8 mouse cellular contexts compared by ENCODE assay signal in genomic region chr15:30927632-30928031, GRCm38 (mm10).
DNase-seq lines count a peak whose midpoint lies in the region; ATAC-seq and TF ChIP-seq lines count a peak whose summit lies in the region.

No protein-coding gene starts in this region.

- H3K4me3 ChIP-seq in stomach, postnatal 0 days (ENCODE audit: low read depth, low read length): no peak overlapping the region

- ATAC-seq in Patski: no peak
- ATAC-seq in stomach, postnatal 0 days (ENCODE audit: low FRiP score, low TSS enrichment): no peak
- no peak for ATAC-seq in megakaryocyte-erythroid progenitor cell, adult 5-6 weeks (replicated peaks; ENCODE audit: low FRiP score, low TSS enrichment, poor library complexity, severe bottlenecking)

- peak; percentile 72 for TF ChIP-seq CTCF in Patski (IDR thresholded peaks at IDR 0.05)
- TF ChIP-seq CTCF in stomach, postnatal 0 days (IDR thresholded peaks at IDR 0.05; ENCODE audit: low read depth): peak; percentile 72

- H3K9me3 ChIP-seq in stomach, postnatal 0 days (ENCODE audit: control insufficient read depth, low read length): no peaks in the 10 kb centered on the region

- H3K4me2 ChIP-seq in stomach, postnatal 0 days (replicated peaks; ENCODE audit: low read depth): no peak overlapping the region

- H3K27me3 ChIP-seq in Patski: no peaks in the 10 kb centered on the region
- no peaks in the 10 kb centered on the region for H3K27me3 ChIP-seq in stomach, postnatal 0 days (ENCODE audit: control insufficient read depth, insufficient read depth, low read length)

- TF ChIP-seq EP300 in stomach, postnatal 0 days (optimal IDR thresholded peaks at IDR 0.05): no peak

- DNase-seq in cerebellum, postnatal 10 days: peak; percentile 72 to 75
- no peak for DNase-seq in cerebellum, adult 9-10 months
- DNase-seq in left cerebral cortex, postnatal 4 days: peak; percentile 48
- DNase-seq in left cerebral cortex, adult 9 months (ENCODE audit: low spot score in 2 of 2): no peak
- DNase-seq in Patski (ENCODE audit: low read depth, low spot score): no peak
- peak; percentile 44 for DNase-seq in heart, postnatal 4 days
- peak; percentile 21 for DNase-seq in stomach, postnatal 0 days (ENCODE audit: low spot score)

- no peaks in the 10 kb centered on the region for H3K4me1 ChIP-seq in stomach, postnatal 0 days (replicated peaks; ENCODE audit: control insufficient read depth, insufficient read depth)

- POLR2A ChIA-PET in Patski (lab: Charles Lee): no interaction called here

- 50% methylated on average over 7 of the region's 7 CpGs for WGBS in stomach, postnatal 0 days

- in situ Hi-C loops in Patski (cut with MboI; ENCODE audit: low pct_unique_long_range_greater_than_20kb): loop anchor here (5.0 to 10.0 kb wide), 3 partner anchors 225 to 507 kb away; no protein-coding TSS in a partner anchor

- H3K36me3 ChIP-seq in stomach, postnatal 0 days (ENCODE audit: control insufficient read depth, insufficient read depth, low read length): no peaks in the 10 kb centered on the region

- intact Hi-C loops in left cerebral cortex, postnatal 4 days (cut with DNase I): loop anchor here (10.0 kb wide), 1 partner anchor 337 kb away; no protein-coding TSS in a partner anchor

- no peak overlapping the region for H3K9ac ChIP-seq in stomach, postnatal 0 days (ENCODE audit: low read length)

- H3K27ac ChIP-seq in stomach, postnatal 0 days (replicated peaks): no peak overlapping the region

- CTCF ChIA-PET in Patski (lab: Charles Lee): interaction anchor here (0.6 to 1.5 kb wide), 10 partner anchors 13 to 519 kb away, joined by 3 to 11 read pairs (median 4); no protein-coding TSS in a partner anchor

Comparison
In these comparisons a context has a peak if more than half of its experiments do, and no peak if none do; other contexts are left out.
1. DNase-seq: peak in cerebellum, postnatal 10 days (2 of 2), left cerebral cortex, postnatal 4 days (single experiment), heart, postnatal 4 days (single experiment) and stomach, postnatal 0 days (single experiment); none in cerebellum, adult 9-10 months (single experiment), left cerebral cortex, adult 9 months (0 of 2) and Patski (single experiment).